Mouse (Mus musculus) hindbrain, embryonic 15.5 days (tissue): Measurements from ENCODE around the gene Sez6. TPM values are rescaled to one million over a fixed set of nuclear protein-coding genes. Genes with fewer than 3 reads are reported as not detected.
A peak's percentile ranks its signal among the peaks of the same experiment; 100 is the strongest.

Experiments used
- ATAC-seq: fragments of 200-750 bp; cut with Nextera tagmentation; 2 replicates; pipeline ENCODE4 v1.8.0; 2017; ENCODE audit warnings: low read depth, moderate number of reproducible peaks, moderate TSS enrichment; ENCODE audit not compliant: low FRiP score
- H3K27ac ChIP-seq: fragments of 300-500 bp; sonication (generic); replicated peaks from 2 replicates; pipeline ENCODE4 v1.5.1; 2015; ENCODE audit warnings: mild to moderate bottlenecking, inconsistent platforms
- H3K27me3 ChIP-seq: fragments of 300-500 bp; sonication (generic); 2 replicates; pipeline ENCODE4 v1.6.1; 2015; ENCODE audit warnings: control low read depth, inconsistent platforms
- H3K36me3 ChIP-seq: fragments of 300-500 bp; sonication (generic); 2 replicates; pipeline ENCODE4 v1.6.1; 2015; ENCODE audit warnings: control low read depth, inconsistent platforms
- H3K4me1 ChIP-seq: fragments of 300-500 bp; sonication (generic); replicated peaks from 2 replicates; pipeline ENCODE4 v1.6.1; 2015; ENCODE audit warnings: control low read depth, inconsistent platforms
- H3K4me2 ChIP-seq: fragments of 300-500 bp; sonication (generic); 2 replicates; pipeline ENCODE4 v1.6.1; 2015; ENCODE audit warnings: moderate library complexity, mild to moderate bottlenecking, inconsistent platforms
- H3K4me3 ChIP-seq: fragments of 300-500 bp; sonication (generic); 2 replicates; pipeline ENCODE4 v1.5.1; 2015; ENCODE audit warnings: mild to moderate bottlenecking, inconsistent platforms
- H3K9ac ChIP-seq: fragments of 300-500 bp; sonication (generic); 2 replicates; pipeline ENCODE4 v1.6.1; 2015; ENCODE audit warnings: inconsistent platforms
- H3K9me3 ChIP-seq: fragments of 300-500 bp; sonication (generic); 2 replicates; pipeline ENCODE4 v1.6.1; 2016; ENCODE audit warnings: control low read depth, inconsistent platforms
- WGBS: fragments of 180-500 bp; shearing (Covaris S2); methylation state at CpG from one replicate; pipeline ENCODE4 v1.1.7; 2015; 5-methylcytosine and 5-hydroxymethylcytosine counted together
- polyA plus RNA-seq: library from polyadenylated mRNA; unstranded; fragments of >200 nt; fragmentation: Nextera tagmentation; extraction: Ambion mirVana; gene quantifications from 2 replicates; pipeline ENCODE4 v1.2.1, GENCODE M21; 2015

The Sez6 gene
- polyA plus RNA-seq, 1 experiment from 2014 or later = 151 TPM

- Histone ChIP-seq H3K9me3 (no peaks in the 10 kb centered on the region), H3K27ac (no peak overlapping the region), H3K4me1 (peaks cover 13% of the 10 kb centered on the region), H3K36me3 (peaks cover 22% of the 10 kb centered on the region), H3K9ac (no peak overlapping the region), H3K4me3 (no peak overlapping the region), H3K4me2 (no peak overlapping the region), H3K27me3 (0 out of 2 replicates have a peak, but pooled peaks cover 12% of the 10 kb centered on the region)
- no peak for ATAC-seq
- 83% methylated on average over 6 of the region's 6 CpGs for WGBS
Measured at GRCm38 (mm10) chr11:77970718-77971117, 40.1 kb downstream of the Sez6 start.

GRCm38 (mm10) chr11:77973520-77973919 is 42.9 kb downstream of the Sez6 start:
- Histone ChIP-seq H3K9ac (no peak overlapping the region), H3K4me3 (no peak overlapping the region), H3K27me3 (0 out of 2 replicates have a peak, but pooled peaks cover 8% of the 10 kb centered on the region), H3K36me3 (peaks cover 44% of the 10 kb centered on the region), H3K27ac (no peak overlapping the region), H3K9me3 (no peaks in the 10 kb centered on the region), H3K4me1 (no peaks in the 10 kb centered on the region), H3K4me2 (no peak overlapping the region)
- 90% methylated on average over 7 of the region's 7 CpGs for WGBS
- no peak for ATAC-seq

GRCm38 (mm10) chr11:77974325-77974724 is 43.7 kb downstream of the Sez6 start:
- WGBS = 43% methylated on average over 15 of the region's 15 CpGs
- peaks cover 41% of the 10 kb centered on the region for H3K36me3 ChIP-seq
- no peak overlapping the region for H3K4me2 ChIP-seq
- H3K9me3 ChIP-seq = no peaks in the 10 kb centered on the region
- H3K4me3 ChIP-seq = no peak overlapping the region
- H3K4me1 ChIP-seq = no peaks in the 10 kb centered on the region
- no peak overlapping the region for H3K27ac ChIP-seq
- H3K9ac ChIP-seq = no peak overlapping the region
- 0 out of 2 replicates have a peak, but pooled peaks cover 8% of the 10 kb centered on the region for H3K27me3 ChIP-seq
- no peak for ATAC-seq

GRCm38 (mm10) chr11:77975873-77976272 is 45.3 kb downstream of the Sez6 start:
- H3K9ac ChIP-seq = no peak overlapping the region
- H3K36me3 ChIP-seq = peaks cover 31% of the 10 kb centered on the region
- H3K4me1 ChIP-seq = peaks cover 7% of the 10 kb centered on the region
- 0 out of 2 replicates have a peak, but pooled peaks cover 8% of the 10 kb centered on the region for H3K27me3 ChIP-seq
- H3K9me3 ChIP-seq = no peaks in the 10 kb centered on the region
- H3K4me2 ChIP-seq = no peak overlapping the region
- no peak overlapping the region for H3K4me3 ChIP-seq
- no peak for ATAC-seq
- 37% methylated on average over 4 of the region's 4 CpGs for WGBS
- H3K27ac ChIP-seq = no peak overlapping the region

- Histone ChIP-seq H3K27me3 (0 out of 2 replicates have a peak, but pooled peaks cover 6% of the 10 kb centered on the region), H3K9me3 (no peaks in the 10 kb centered on the region), H3K9ac (no peak overlapping the region), H3K4me2 (no peak overlapping the region), H3K36me3 (peaks cover 25% of the 10 kb centered on the region), H3K4me1 (peaks cover 13% of the 10 kb centered on the region), H3K27ac (no peak overlapping the region), H3K4me3 (no peak overlapping the region)
- WGBS = 88% methylated on average over 6 of the region's 6 CpGs
- ATAC-seq = no peak
Measured at GRCm38 (mm10) chr11:77978161-77978560, 47.6 kb downstream of the Sez6 start.

GRCm38 (mm10) chr11:77979221-77979809 is 48.7 kb downstream of the Sez6 start:
- 85% methylated on average over 8 of the region's 8 CpGs for WGBS
- H3K4me3 ChIP-seq = no peak overlapping the region
- ATAC-seq = no peak
- no peak overlapping the region for H3K9ac ChIP-seq
- 0 out of 2 replicates have a peak, but pooled peaks cover 5% of the 10 kb centered on the region for H3K27me3 ChIP-seq
- peaks cover 13% of the 10 kb centered on the region for H3K4me1 ChIP-seq
- no peaks in the 10 kb centered on the region for H3K9me3 ChIP-seq
- no peak overlapping the region for H3K4me2 ChIP-seq
- peaks cover 22% of the 10 kb centered on the region for H3K36me3 ChIP-seq
- no peak overlapping the region for H3K27ac ChIP-seq

GRCm38 (mm10) chr11:77980281-77981204 is 49.9 kb downstream of the Sez6 start:
- H3K4me3 ChIP-seq = no peak overlapping the region; the same call in 1 of the 2 replicates
- H3K4me1 ChIP-seq = peaks cover 20% of the 10 kb centered on the region
- peaks cover 22% of the 10 kb centered on the region for H3K36me3 ChIP-seq
- 0 out of 2 replicates have a peak overlapping the region, but pooled peaks have one; percentile 20 for H3K9ac ChIP-seq
- WGBS = 32% methylated on average over 11 of the region's 11 CpGs
- ATAC-seq = no peak
- H3K9me3 ChIP-seq = no peaks in the 10 kb centered on the region
- peak overlapping the region; percentile 78 for H3K4me2 ChIP-seq
- H3K27me3 ChIP-seq = 0 out of 2 replicates have a peak, but pooled peaks cover 5% of the 10 kb centered on the region
- peak overlapping the region; percentile 98; the same call in 1 of the 2 replicates for H3K27ac ChIP-seq

- Histone ChIP-seq H3K36me3 (peaks cover 21% of the 10 kb centered on the region), H3K9me3 (no peaks in the 10 kb centered on the region), H3K9ac (peak overlapping the region; percentile 51), H3K27ac (peak overlapping the region; percentile 98), H3K4me2 (peak overlapping the region; percentile 78), H3K4me1 (peaks cover 30% of the 10 kb centered on the region), H3K4me3 (peak overlapping the region; percentile 67), H3K27me3 (0 out of 2 replicates have a peak, but pooled peaks cover 1% of the 10 kb centered on the region)
- peak; percentile 90 for ATAC-seq
- under 1% methylated on average over 29 of the region's 29 CpGs for WGBS
Measured at GRCm38 (mm10) chr11:77981609-77982440, 51.2 kb downstream of the Sez6 start.

- peak within 1 kb of the TSS; percentile 79 for H3K9ac ChIP-seq
- H3K4me1 ChIP-seq = peaks cover 34% of the 10 kb centered on the region
- peak within 1 kb of the TSS; percentile 98 for H3K27ac ChIP-seq
- peak; percentile 88 for ATAC-seq
- peaks cover 17% of the 10 kb centered on the region for H3K36me3 ChIP-seq
- WGBS = under 1% methylated on average over 62 of the region's 62 CpGs
- H3K4me3 ChIP-seq = peak within 1 kb of the TSS; percentile 67
- no peaks in the 10 kb centered on the region for H3K9me3 ChIP-seq
- no peaks in the 10 kb centered on the region for H3K27me3 ChIP-seq
- H3K4me2 ChIP-seq = peak within 1 kb of the TSS; percentile 78
Measured at GRCm38 (mm10) chr11:77982441-77982905, 51.9 kb downstream of the Sez6 start, which contains the start of gene Phf12. TSS of gene Phf12 (plus strand) at chr11:77982754.

GRCm38 (mm10) chr11:77983191-77983936 is 52.8 kb downstream of the Sez6 start:
- Histone ChIP-seq H3K27ac (peak overlapping the region; percentile 98), H3K4me2 (peak overlapping the region; percentile 78), H3K4me1 (peaks cover 34% of the 10 kb centered on the region), H3K36me3 (peaks cover 10% of the 10 kb centered on the region), H3K9ac (peak overlapping the region; percentile 79), H3K4me3 (peak overlapping the region; percentile 67), H3K9me3 (no peaks in the 10 kb centered on the region), H3K27me3 (no peaks in the 10 kb centered on the region)
- WGBS = under 1% methylated on average over 28 of the region's 32 CpGs
- ATAC-seq = no peak
